Mouse (Mus musculus): ENCODE measurements around the gene Mrnip. TPM values are rescaled to one million over a fixed set of nuclear protein-coding genes. Genes with fewer than 3 reads are reported as not detected.

The Mrnip gene
- polyA plus RNA-seq, 2 experiments = 7.6 to 8.5 TPM

- H3K27ac ChIP-seq = no peak overlapping the region
- H3K27me3 ChIP-seq (ENCODE audit: control insufficient read depth, insufficient read depth, low read length) = no peaks in the 10 kb centered on the region; the same call in 1 of the 2 replicates
- DNase-seq (ENCODE audit: low read depth in 3 of 3, low spot score in 3 of 3) = no peak
- peak overlapping the region; percentile 62 to 77 for H3K4me3 ChIP-seq (ENCODE audit: insufficient read depth in 1 of 2, low read depth in 2 of 2, low read length in 2 of 2)
- H3K4me2 ChIP-seq (ENCODE audit: low read depth) = peak overlapping the region; percentile 100
- TF ChIP-seq EP300 (IDR thresholded peaks at IDR 0.05; ENCODE audit: low read depth) (no peak), CTCF (IDR thresholded peaks at IDR 0.05; ENCODE audit: low read depth) (no peak)
- no peaks in the 10 kb centered on the region for H3K9me3 ChIP-seq (ENCODE audit: control insufficient read depth, low read length)
- peaks cover 23 to 25% of the 10 kb centered on the region in 2 experiments for H3K4me1 ChIP-seq (replicated peaks; ENCODE audit: control insufficient read depth in 2 of 2, insufficient read depth in 2 of 2, low read length in 1 of 2)
- 2% methylated on average over 66 of the region's 66 CpGs for WGBS (ENCODE audit: insufficient replicate concordance)
- H3K36me3 ChIP-seq (replicated peaks; ENCODE audit: control insufficient read depth, insufficient read depth, low read depth) = peaks cover 27% of the 10 kb centered on the region
- peak overlapping the region; percentile 59 for H3K9ac ChIP-seq (replicated peaks)
- peak; percentile 59 for ATAC-seq (ENCODE audit: insufficient read depth)
These were observed 62.9 kb downstream of the Mrnip start for GRCm38 (mm10) chr11:50236937-50237835.

- Histone ChIP-seq H3K27me3 (ENCODE audit: control insufficient read depth, insufficient read depth, low read length) (no peaks in the 10 kb centered on the region; the same call in 1 of the 2 replicates), H3K36me3 (replicated peaks; ENCODE audit: control insufficient read depth, insufficient read depth, low read depth) (peaks cover 17% of the 10 kb centered on the region), H3K4me3 (ENCODE audit: insufficient read depth in 1 of 2, low read depth in 2 of 2, low read length in 2 of 2) (peak within 1 kb of the TSS; percentile 62 to 77; a peak in 2 of 4 replicates), H3K4me1 (replicated peaks; ENCODE audit: control insufficient read depth in 2 of 2, insufficient read depth in 2 of 2, low read length in 1 of 2) (peaks cover 23 to 25% of the 10 kb centered on the region in 2 experiments), H3K4me2 (ENCODE audit: low read depth) (peak within 1 kb of the TSS; percentile 100), H3K9me3 (ENCODE audit: control insufficient read depth, low read length) (no peaks in the 10 kb centered on the region), H3K9ac (replicated peaks) (no peak within 1 kb of the TSS), H3K27ac (no peak within 1 kb of the TSS)
- ATAC-seq (ENCODE audit: insufficient read depth) (peak; percentile 27; the same call in 1 of the 2 replicates), DNase-seq (ENCODE audit: low read depth in 3 of 3, low spot score in 3 of 3) (no peak)
- 6% methylated on average over 10 of the region's 10 CpGs for WGBS (ENCODE audit: insufficient replicate concordance)
- TF ChIP-seq CTCF (IDR thresholded peaks at IDR 0.05; ENCODE audit: low read depth) (no peak), EP300 (IDR thresholded peaks at IDR 0.05; ENCODE audit: low read depth) (no peak)
These were observed 64.1 kb downstream of the Mrnip start, which contains the start of gene Ltc4s for GRCm38 (mm10) chr11:50238324-50238723. TSS of gene Ltc4s (minus strand) at chr11:50238616.

- 66% methylated on average over 9 of the region's 9 CpGs for WGBS (ENCODE audit: insufficient replicate concordance)
- H3K9ac ChIP-seq (replicated peaks) = no peak overlapping the region
These were observed 64.9 kb downstream of the Mrnip start for GRCm38 (mm10) chr11:50238821-50239791.

GRCm38 (mm10) chr11:50240235-50240911 lies 66.1 kb downstream of the Mrnip start:
- H3K4me3 ChIP-seq (ENCODE audit: insufficient read depth in 1 of 2, low read depth in 2 of 2, low read length in 2 of 2) = no peak overlapping the region
- no peak for ATAC-seq (ENCODE audit: insufficient read depth)
- no peak for DNase-seq (ENCODE audit: low read depth in 3 of 3, low spot score in 3 of 3)

More at GRCm38 (mm10) chr11:50238821-50239791, 64.9 kb downstream of the Mrnip start:
- Histone ChIP-seq H3K9me3 (ENCODE audit: control insufficient read depth, low read length) (no peaks in the 10 kb centered on the region), H3K27ac (no peak overlapping the region), H3K36me3 (replicated peaks; ENCODE audit: control insufficient read depth, insufficient read depth, low read depth) (peaks cover 9% of the 10 kb centered on the region), H3K4me3 (ENCODE audit: insufficient read depth in 1 of 2, low read depth in 2 of 2, low read length in 2 of 2) (no peak overlapping the region), H3K4me2 (ENCODE audit: low read depth) (no peak overlapping the region), H3K27me3 (ENCODE audit: control insufficient read depth, insufficient read depth, low read length) (no peaks in the 10 kb centered on the region; the same call in 1 of the 2 replicates), H3K4me1 (replicated peaks; ENCODE audit: control insufficient read depth in 2 of 2, insufficient read depth in 2 of 2, low read length in 1 of 2) (peaks cover 23 to 25% of the 10 kb centered on the region in 2 experiments)
- ATAC-seq (ENCODE audit: insufficient read depth) = no peak
- no peak for DNase-seq (ENCODE audit: low read depth in 3 of 3, low spot score in 3 of 3)
- TF ChIP-seq EP300 (IDR thresholded peaks at IDR 0.05; ENCODE audit: low read depth) (no peak), CTCF (IDR thresholded peaks at IDR 0.05; ENCODE audit: low read depth) (no peak)

More at GRCm38 (mm10) chr11:50240235-50240911, 66.1 kb downstream of the Mrnip start:
- Histone ChIP-seq H3K36me3 (replicated peaks; ENCODE audit: control insufficient read depth, insufficient read depth, low read depth) (no peaks in the 10 kb centered on the region), H3K27me3 (ENCODE audit: control insufficient read depth, insufficient read depth, low read length) (no peaks in the 10 kb centered on the region; the same call in 1 of the 2 replicates), H3K4me2 (ENCODE audit: low read depth) (no peak overlapping the region), H3K9me3 (ENCODE audit: control insufficient read depth, low read length) (no peaks in the 10 kb centered on the region), H3K9ac (replicated peaks) (no peak overlapping the region), H3K27ac (no peak overlapping the region), H3K4me1 (replicated peaks; ENCODE audit: control insufficient read depth in 2 of 2, insufficient read depth in 2 of 2, low read length in 1 of 2) (peaks cover 23 to 25% of the 10 kb centered on the region in 2 experiments)
- 21% methylated on average over 7 of the region's 7 CpGs for WGBS (ENCODE audit: insufficient replicate concordance)
- no peak for TF ChIP-seq EP300 (IDR thresholded peaks at IDR 0.05; ENCODE audit: low read depth)
- TF ChIP-seq CTCF (IDR thresholded peaks at IDR 0.05; ENCODE audit: low read depth) = no peak

Data from liver, embryonic 14.5 days (tissue).